Mouse (Mus musculus): ENCODE results near the gene Tldc2. TPM values are rescaled to one million over a fixed set of nuclear protein-coding genes. Genes with fewer than 3 reads are reported as not detected.

Tldc2 gene
- polyA plus RNA-seq, 1 experiment from 2014 or later: not detected

- peaks cover 25% of the 10 kb centered on the region for H3K36me3 ChIP-seq
- H3K4me1 ChIP-seq: peaks cover 63% of the 10 kb centered on the region
- no peak overlapping the region for H3K9ac ChIP-seq
These were observed 22.7 kb upstream of the Tldc2 start for GRCm38 (mm10) chr2:157064136-157064535.

GRCm38 (mm10) chr2:157064978-157065878, 21.6 kb upstream of the Tldc2 start:
- ATAC-seq (ENCODE audit: low FRiP score, low read depth): no peak
- Histone ChIP-seq H3K9me3 (no peaks in the 10 kb centered on the region), H3K27me3 (no peaks in the 10 kb centered on the region), H3K36me3 (peaks cover 14% of the 10 kb centered on the region), H3K4me3 (no peak overlapping the region), H3K4me1 (peaks cover 64% of the 10 kb centered on the region), H3K27ac (no peak overlapping the region; the same call in 1 of the 2 replicates), H3K4me2 (replicated peaks) (no peak overlapping the region), H3K9ac (no peak overlapping the region; the same call in 1 of the 2 replicates)
- WGBS: 76% methylated on average over 14 of the region's 14 CpGs

More at GRCm38 (mm10) chr2:157064136-157064535, 22.7 kb upstream of the Tldc2 start:
- H3K4me2 ChIP-seq (replicated peaks): no peak overlapping the region
- H3K9me3 ChIP-seq: no peaks in the 10 kb centered on the region
- no peak overlapping the region for H3K4me3 ChIP-seq
- H3K27ac ChIP-seq: no peak overlapping the region; the same call in 1 of the 2 replicates
- no peaks in the 10 kb centered on the region for H3K27me3 ChIP-seq
- WGBS: 72% methylated on average over 7 of the region's 7 CpGs
- no peak for ATAC-seq (ENCODE audit: low FRiP score, low read depth)

- no peak overlapping the region for H3K4me2 ChIP-seq (replicated peaks)
- WGBS: 62% methylated on average over 7 of the region's 7 CpGs
- H3K36me3 ChIP-seq: peaks cover 10% of the 10 kb centered on the region
- H3K4me3 ChIP-seq: no peak overlapping the region
- H3K9me3 ChIP-seq: no peaks in the 10 kb centered on the region
- H3K9ac ChIP-seq: no peak overlapping the region; the same call in 1 of the 2 replicates
- no peak for ATAC-seq (ENCODE audit: low FRiP score, low read depth)
- peaks cover 70% of the 10 kb centered on the region for H3K4me1 ChIP-seq
- no peak overlapping the region for H3K27ac ChIP-seq
- no peaks in the 10 kb centered on the region for H3K27me3 ChIP-seq
These were observed 21.0 kb upstream of the Tldc2 start for GRCm38 (mm10) chr2:157065879-157066226.

GRCm38 (mm10) chr2:157066731-157067430, 20.0 kb upstream of the Tldc2 start:
- no peak overlapping the region for H3K27ac ChIP-seq
- no peak overlapping the region for H3K4me3 ChIP-seq
- WGBS: 87% methylated on average over 7 of the region's 7 CpGs
- no peak for ATAC-seq (ENCODE audit: low FRiP score, low read depth)
- H3K27me3 ChIP-seq: no peaks in the 10 kb centered on the region
- H3K36me3 ChIP-seq: peaks cover 10% of the 10 kb centered on the region
- H3K9me3 ChIP-seq: no peaks in the 10 kb centered on the region
- no peak overlapping the region for H3K4me2 ChIP-seq (replicated peaks)
- H3K9ac ChIP-seq: no peak overlapping the region
- H3K4me1 ChIP-seq: peaks cover 80% of the 10 kb centered on the region

GRCm38 (mm10) chr2:157068701-157069354, 18.0 kb upstream of the Tldc2 start:
- 0 out of 2 replicates have a peak overlapping the region, but pooled peaks have one; percentile 31 for H3K9ac ChIP-seq
- H3K36me3 ChIP-seq: peaks cover 20% of the 10 kb centered on the region
- H3K27me3 ChIP-seq: no peaks in the 10 kb centered on the region
- no peak overlapping the region for H3K4me3 ChIP-seq
- H3K4me1 ChIP-seq: peaks cover 91% of the 10 kb centered on the region
- no peaks in the 10 kb centered on the region for H3K9me3 ChIP-seq
- H3K27ac ChIP-seq: peak overlapping the region; percentile 85; the same call in 1 of the 2 replicates
- H3K4me2 ChIP-seq (replicated peaks): no peak overlapping the region
- no peak for ATAC-seq (ENCODE audit: low FRiP score, low read depth)
- WGBS: 75% methylated on average over 14 of the region's 14 CpGs

- H3K4me1 ChIP-seq: peaks cover 91% of the 10 kb centered on the region
- 0 out of 2 replicates have a peak overlapping the region, but pooled peaks have one; percentile 31 for H3K9ac ChIP-seq
- no peaks in the 10 kb centered on the region for H3K9me3 ChIP-seq
- H3K36me3 ChIP-seq: peaks cover 22% of the 10 kb centered on the region
- peak overlapping the region; percentile 5; the same call in 1 of the 2 replicates for H3K4me2 ChIP-seq (replicated peaks)
- H3K27ac ChIP-seq: peak overlapping the region; percentile 85; the same call in 1 of the 2 replicates
- H3K4me3 ChIP-seq: no peak overlapping the region
- 49% methylated on average over 3 of the region's 3 CpGs for WGBS
- ATAC-seq (ENCODE audit: low FRiP score, low read depth): no peak
- no peaks in the 10 kb centered on the region for H3K27me3 ChIP-seq
These were observed 17.5 kb upstream of the Tldc2 start for GRCm38 (mm10) chr2:157069355-157069735.

- peak overlapping the region; percentile 5 for H3K4me2 ChIP-seq (replicated peaks)
- WGBS: 44% methylated on average over 3 of the region's 3 CpGs
These were observed 17.0 kb upstream of the Tldc2 start for GRCm38 (mm10) chr2:157069755-157070315.

GRCm38 (mm10) chr2:157070365-157070764, 16.5 kb upstream of the Tldc2 start:
- Histone ChIP-seq H3K4me1 (peaks cover 91% of the 10 kb centered on the region), H3K9me3 (no peaks in the 10 kb centered on the region), H3K4me2 (replicated peaks) (peak overlapping the region; percentile 21), H3K9ac (peak overlapping the region; percentile 45; the same call in 1 of the 2 replicates), H3K36me3 (peaks cover 21% of the 10 kb centered on the region), H3K27me3 (no peaks in the 10 kb centered on the region), H3K27ac (peak overlapping the region; percentile 85), H3K4me3 (no peak overlapping the region)
- no peak for ATAC-seq (ENCODE audit: low FRiP score, low read depth)
- WGBS: 39% methylated on average over 9 of the region's 9 CpGs

More at GRCm38 (mm10) chr2:157069755-157070315, 17.0 kb upstream of the Tldc2 start:
- peaks cover 91% of the 10 kb centered on the region for H3K4me1 ChIP-seq
- H3K27ac ChIP-seq: peak overlapping the region; percentile 85
- H3K27me3 ChIP-seq: no peaks in the 10 kb centered on the region
- H3K9me3 ChIP-seq: no peaks in the 10 kb centered on the region
- no peak overlapping the region for H3K4me3 ChIP-seq
- peaks cover 21% of the 10 kb centered on the region for H3K36me3 ChIP-seq
- H3K9ac ChIP-seq: 0 out of 2 replicates have a peak overlapping the region, but pooled peaks have one; percentile 31
- no peak for ATAC-seq (ENCODE audit: low FRiP score, low read depth)

- Histone ChIP-seq H3K9ac (peak overlapping the region; percentile 35; the same call in 1 of the 2 replicates), H3K9me3 (no peaks in the 10 kb centered on the region), H3K4me3 (no peak overlapping the region), H3K27me3 (no peaks in the 10 kb centered on the region), H3K4me1 (peaks cover 93% of the 10 kb centered on the region), H3K27ac (peak overlapping the region; percentile 85), H3K36me3 (peaks cover 26% of the 10 kb centered on the region), H3K4me2 (replicated peaks) (peak overlapping the region; percentile 40)
- WGBS: 45% methylated on average over 2 of the region's 2 CpGs
- peak; percentile 33; the same call in 1 of the 2 replicates for ATAC-seq (ENCODE audit: low FRiP score, low read depth)
These were observed 15.3 kb upstream of the Tldc2 start for GRCm38 (mm10) chr2:157071556-157071955.

- no peaks in the 10 kb centered on the region for H3K27me3 ChIP-seq
- no peak overlapping the region for H3K9ac ChIP-seq
- H3K9me3 ChIP-seq: no peaks in the 10 kb centered on the region
- peaks cover 93% of the 10 kb centered on the region for H3K4me1 ChIP-seq
- peaks cover 22% of the 10 kb centered on the region for H3K36me3 ChIP-seq
- no peak for ATAC-seq (ENCODE audit: low FRiP score, low read depth)
- WGBS: 58% methylated on average over 9 of the region's 9 CpGs
- 0 out of 2 replicates have a peak overlapping the region, but pooled peaks have one; percentile 40 for H3K4me2 ChIP-seq (replicated peaks)
- H3K27ac ChIP-seq: peak overlapping the region; percentile 85; the same call in 1 of the 2 replicates
- H3K4me3 ChIP-seq: no peak overlapping the region
These were observed 14.4 kb upstream of the Tldc2 start for GRCm38 (mm10) chr2:157072316-157072990.

Data from limb, embryonic 13.5 days (tissue).